Mouse (Mus musculus) C2C12 (cell line): ENCODE results near the gene Phlda3.

Experiments used
- CEBPB ChIP-seq: IDR thresholded peaks from one replicate; pipeline ENCODE4 v1.6.1; 2011; ENCODE audit warnings: low read depth, mild to moderate bottlenecking, control low read depth, moderate library complexity
- CTCF ChIP-seq: IDR thresholded peaks from one replicate; pipeline ENCODE4 v1.5.1; 2011; ENCODE audit not compliant: control insufficient read depth, insufficient read depth, insufficient read length
- MAX ChIP-seq: IDR thresholded peaks from one replicate; pipeline ENCODE4 v1.6.1; 2011; ENCODE audit warnings: mild to moderate bottlenecking, control low read depth
- MYOD1 ChIP-seq: IDR thresholded peaks from one replicate; pipeline ENCODE4 v1.6.1; 2011; ENCODE audit warnings: low read depth; ENCODE audit not compliant: control insufficient read depth, insufficient read length
- MYOG ChIP-seq: IDR thresholded peaks from one replicate; pipeline ENCODE4 v1.6.1; 2011; ENCODE audit not compliant: control insufficient read depth, insufficient read length; ENCODE audit errors: extremely low read depth
- USF1 ChIP-seq: IDR thresholded peaks from one replicate; pipeline ENCODE4 v1.6.1; 2011; ENCODE audit warnings: low read depth, mild to moderate bottlenecking, control low read depth, moderate library complexity

DNA sequence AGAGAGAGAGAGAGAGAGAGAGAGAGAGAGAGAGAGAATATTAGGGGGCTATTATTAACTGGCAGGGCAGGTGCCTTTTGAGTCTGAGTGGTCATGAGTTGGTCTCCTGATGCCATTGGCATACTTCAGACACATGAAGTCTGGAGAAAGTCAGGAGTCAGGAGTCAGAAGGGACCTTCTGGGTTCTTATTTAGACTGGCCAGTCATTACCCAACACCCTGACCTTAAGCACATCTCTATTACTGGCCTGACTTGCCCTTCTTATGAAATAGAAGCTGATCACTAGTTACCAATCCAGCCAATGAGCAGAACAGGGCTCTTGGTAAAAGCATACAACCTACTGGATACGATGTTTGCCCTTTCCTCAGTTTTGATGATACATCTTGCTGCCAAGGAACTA is 11.1 kb downstream of the Phlda3 start:
- TF ChIP-seq MYOG = no peak
- no peak for TF ChIP-seq CTCF
- no peak for TF ChIP-seq MAX
- TF ChIP-seq USF1 = no peak
- TF ChIP-seq CEBPB = no peak
- TF ChIP-seq MYOD1 = no peak
